Mouse (Mus musculus) adrenal gland, adult 2 months (tissue): ENCODE results near the gene Snapc4. TPM values are rescaled to one million over a fixed set of nuclear protein-coding genes. Genes with fewer than 3 reads are reported as not detected.

Source experiments
- DNase-seq: peaks from one replicate; pipeline ENCODE4 v3.0.0; 2021
- polyA plus RNA-seq: library from polyadenylated mRNA; depleted of rRNA; stranded (reverse); fragments of >200 nt; gene quantifications from 2 replicates; pipeline ENCODE4 v1.2.3, GENCODE M21; 2012
- total RNA-seq, 2 experiments: library from RNA; stranded (reverse); gene quantifications; 2 replicates each; pipeline ENCODE4 v1.2.3; 2021

Snapc4 gene
- total and polyA plus RNA-seq, 3 experiments: 19.1 to 55.3 (median 23.3) TPM

- peak; percentile 72 for DNase-seq
Observed at GRCm38 (mm10) chr2:26339204-26339551, 41.3 kb downstream of the Snapc4 start.

GRCm38 (mm10) chr2:26338302-26339203 is 41.9 kb downstream of the Snapc4 start:
- DNase-seq: no peak

- no peak for DNase-seq
Observed at GRCm38 (mm10) chr2:26330702-26331101, 49.8 kb downstream of the Snapc4 start.

GRCm38 (mm10) chr2:26330056-26330468 is 50.4 kb downstream of the Snapc4 start:
- no peak for DNase-seq

- DNase-seq: peak; percentile 87
Observed at GRCm38 (mm10) chr2:26329402-26329801, 51.1 kb downstream of the Snapc4 start.

- DNase-seq: no peak
Observed at GRCm38 (mm10) chr2:26327852-26328251, 52.6 kb downstream of the Snapc4 start.

- peak; percentile 73 for DNase-seq
Observed at GRCm38 (mm10) chr2:26325386-26326181, 54.9 kb downstream of the Snapc4 start.

GRCm38 (mm10) chr2:26324917-26325316 is 55.5 kb downstream of the Snapc4 start:
- peak; percentile 81 for DNase-seq

GRCm38 (mm10) chr2:26323589-26324325 is 56.7 kb downstream of the Snapc4 start:
- peak; percentile 1 for DNase-seq

GRCm38 (mm10) chr2:26320245-26321185 is 59.9 kb downstream of the Snapc4 start:
- DNase-seq: peak; percentile 14

GRCm38 (mm10) chr2:26319519-26320244 is 60.8 kb downstream of the Snapc4 start:
- peak; percentile 1 for DNase-seq

GRCm38 (mm10) chr2:26319109-26319508 is 61.3 kb downstream of the Snapc4 start:
- DNase-seq: no peak

- no peak for DNase-seq
Observed at GRCm38 (mm10) chr2:26317991-26318672, 62.3 kb downstream of the Snapc4 start.

GRCm38 (mm10) chr2:26317371-26317770 is 63.1 kb downstream of the Snapc4 start:
- DNase-seq: no peak

- no peak for DNase-seq
Observed at GRCm38 (mm10) chr2:26316576-26317246, 63.7 kb downstream of the Snapc4 start.

- DNase-seq: peak; percentile 61
Observed at GRCm38 (mm10) chr2:26315925-26316311, 64.5 kb downstream of the Snapc4 start.

GRCm38 (mm10) chr2:26315072-26315924 is 65.2 kb downstream of the Snapc4 start, which contains the start of gene Gpsm1:
TSS of gene Gpsm1 (plus strand) at chr2:26315515.
- DNase-seq: peak; percentile 90
